Mouse (Mus musculus) gastrocnemius, postnatal 14 days (tissue): ENCODE measurements around the gene Dok3. TPM values are rescaled to one million over a fixed set of nuclear protein-coding genes. Genes with fewer than 3 reads are reported as not detected.

ENCODE experiments used
- DNase-seq: peaks from one replicate; pipeline ENCODE4 v3.0.0; 2021; ENCODE audit warnings: mixed read lengths
- intact Hi-C: fragments of 180-260 bp; cut with DNase I; formaldehyde crosslinking; loops from one replicate; pipeline ENCODE4 v1.15.1; 2025; ENCODE audit warnings: low total_unique reads
- total RNA-seq, 2 experiments: library from RNA; stranded (reverse); gene quantifications; 2 replicates each; pipeline ENCODE4 v1.2.3; 2021

The Dok3 gene
- total RNA-seq, 2 experiments from 2014 or later, result 0.82 to 1.6 TPM

GRCm38 (mm10) chr13:55512379-55513031 lies 16.6 kb downstream of the Dok3 start:
- peak; percentile 75 for DNase-seq
- intact Hi-C loops, result loop anchor here (5.0 kb wide), 1 partner anchor 35 kb away; no protein-coding TSS in a partner anchor

GRCm38 (mm10) chr13:55511492-55511861 lies 17.6 kb downstream of the Dok3 start:
- no peak for DNase-seq
- intact Hi-C loops, result loop anchor here (5.0 kb wide), 1 partner anchor 34 kb away; no protein-coding TSS in a partner anchor

- intact Hi-C loops, result loop anchor here (5.0 kb wide), 1 partner anchor 34 kb away; no protein-coding TSS in a partner anchor
- peak; percentile 90 for DNase-seq
Observed at GRCm38 (mm10) chr13:55510668-55511491, 18.2 kb downstream of the Dok3 start.

GRCm38 (mm10) chr13:55510332-55510667 lies 18.8 kb downstream of the Dok3 start:
- intact Hi-C loops, result loop anchor here (5.0 kb wide), 1 partner anchor 33 kb away; no protein-coding TSS in a partner anchor
- DNase-seq, result no peak

- intact Hi-C loops, result no loop called here
- DNase-seq, result no peak
Observed at GRCm38 (mm10) chr13:55508531-55508930, 20.6 kb downstream of the Dok3 start.

- no peak for DNase-seq
- intact Hi-C loops, result no loop called here
Observed at GRCm38 (mm10) chr13:55507877-55508276, 21.2 kb downstream of the Dok3 start.

- peak; percentile 76 for DNase-seq
- intact Hi-C loops, result no loop called here
Observed at GRCm38 (mm10) chr13:55506697-55507096, 22.4 kb downstream of the Dok3 start.

- no peak for DNase-seq
- intact Hi-C loops, result no loop called here
Observed at GRCm38 (mm10) chr13:55505810-55506209, 23.3 kb downstream of the Dok3 start.

- DNase-seq, result no peak
- intact Hi-C loops, result no loop called here
Observed at GRCm38 (mm10) chr13:55504390-55504789, 24.7 kb downstream of the Dok3 start.

- DNase-seq, result no peak
- intact Hi-C loops, result no loop called here
Observed at GRCm38 (mm10) chr13:55502405-55502804, 26.7 kb downstream of the Dok3 start.

- intact Hi-C loops, result no loop called here
- DNase-seq, result no peak
Observed at GRCm38 (mm10) chr13:55500575-55500974, 28.5 kb downstream of the Dok3 start.

GRCm38 (mm10) chr13:55498906-55499305 lies 30.2 kb downstream of the Dok3 start:
- DNase-seq, result no peak
- intact Hi-C loops, result no loop called here

- no peak for DNase-seq
- intact Hi-C loops, result no loop called here
Observed at GRCm38 (mm10) chr13:55496661-55497060, 32.4 kb downstream of the Dok3 start.

GRCm38 (mm10) chr13:55495702-55496101 lies 33.4 kb downstream of the Dok3 start:
- intact Hi-C loops, result no loop called here

GRCm38 (mm10) chr13:55494883-55495621 lies 34.0 kb downstream of the Dok3 start:
- peak; percentile 69 for DNase-seq

More at GRCm38 (mm10) chr13:55495702-55496101, 33.4 kb downstream of the Dok3 start:
- DNase-seq, result no peak

GRCm38 (mm10) chr13:55494257-55494656 lies 34.8 kb downstream of the Dok3 start:
- intact Hi-C loops, result no loop called here
- no peak for DNase-seq

More at GRCm38 (mm10) chr13:55494883-55495621, 34.0 kb downstream of the Dok3 start:
- intact Hi-C loops, result no loop called here

GRCm38 (mm10) chr13:55487578-55488498 lies 41.3 kb downstream of the Dok3 start, which contains the start of gene Dbn1:
Dbn1 (minus strand) TSS chr13:55488111.
- DNase-seq, result peak; percentile 73
- intact Hi-C loops, result no loop called here

- DNase-seq, result no peak
- intact Hi-C loops, result no loop called here
Observed at GRCm38 (mm10) chr13:55486916-55487577, 42.0 kb downstream of the Dok3 start.
